Mouse (Mus musculus) gonadal fat pad, adult 2 months (tissue): ENCODE results near the gene Crb1. TPM values are rescaled to one million over a fixed set of nuclear protein-coding genes. Genes with fewer than 3 reads are reported as not detected.

Experiments
- DNase-seq: peaks from one replicate; pipeline ENCODE4 v3.0.0-alpha.2; 2012; ENCODE audit warnings: low read depth
- polyA plus RNA-seq: library from polyadenylated mRNA; depleted of rRNA; stranded (reverse); fragments of >200 nt; gene quantifications from 2 replicates; pipeline ENCODE4 v1.2.3, GENCODE M21; 2012; rRNA removed

The Crb1 gene
- polyA plus RNA-seq, 1 experiment, result not detected

GRCm38 (mm10) chr1:139223804-139224203, 153.1 kb downstream of the Crb1 start:
- DNase-seq, result no peak

- DNase-seq, result no peak
Measured at GRCm38 (mm10) chr1:139215311-139215710, 161.6 kb downstream of the Crb1 start.

GRCm38 (mm10) chr1:139210505-139210904, 166.4 kb downstream of the Crb1 start:
- DNase-seq, result no peak

GRCm38 (mm10) chr1:139209796-139210195, 167.1 kb downstream of the Crb1 start:
- DNase-seq, result no peak

- no peak for DNase-seq
Measured at GRCm38 (mm10) chr1:139206259-139206658, 170.6 kb downstream of the Crb1 start.

GRCm38 (mm10) chr1:139203026-139203425, 173.9 kb downstream of the Crb1 start:
- DNase-seq, result no peak

- DNase-seq, result no peak
Measured at GRCm38 (mm10) chr1:139194428-139195028, 182.4 kb downstream of the Crb1 start.

- DNase-seq, result no peak
Measured at GRCm38 (mm10) chr1:139194011-139194410, 182.9 kb downstream of the Crb1 start.

- DNase-seq, result no peak
Measured at GRCm38 (mm10) chr1:139192635-139193034, 184.3 kb downstream of the Crb1 start.

- DNase-seq, result no peak
Measured at GRCm38 (mm10) chr1:139180481-139181149, 196.3 kb downstream of the Crb1 start.

GRCm38 (mm10) chr1:139179707-139180106, 197.2 kb downstream of the Crb1 start:
- DNase-seq, result no peak

GRCm38 (mm10) chr1:139174058-139174832, 202.7 kb downstream of the Crb1 start:
- DNase-seq, result no peak

GRCm38 (mm10) chr1:139162814-139163213, 214.1 kb downstream of the Crb1 start:
- DNase-seq, result no peak

- no peak for DNase-seq
Measured at GRCm38 (mm10) chr1:139161619-139162018, 215.3 kb downstream of the Crb1 start.

GRCm38 (mm10) chr1:139156397-139156796, 220.5 kb downstream of the Crb1 start:
- no peak for DNase-seq

GRCm38 (mm10) chr1:139153493-139153892, 223.4 kb downstream of the Crb1 start:
- no peak for DNase-seq

- DNase-seq, result no peak
Measured at GRCm38 (mm10) chr1:139153006-139153405, 223.9 kb downstream of the Crb1 start.

Other genes starting within 250 kb of the Crb1 start
- 4.6 and 5.9 TPM in 2 replicates for gene Zbtb41, start 45.2 kb upstream of the Crb1 start, polyA plus RNA-seq
- gene Aspm, start 77.7 kb upstream of the Crb1 start, polyA plus RNA-seq, result 0.19 and 0.24 TPM in 2 replicates
- 0.06 TPM in 1 of 2 replicates, not detected in the other for gene F13b, start 124.6 kb upstream of the Crb1 start, polyA plus RNA-seq
- 0.07 TPM in 1 of 2 replicates, not detected in the other for gene Cfhr1, start 183.2 kb upstream of the Crb1 start, polyA plus RNA-seq